Mouse (Mus musculus): ENCODE measurements around the gene Gm44805.

Gene Gm44805

GRCm38 (mm10) chr7:19628536-19629360, 52.5 kb downstream of the Gm44805 start:
- peak; percentile 89 to 92 for DNase-seq (ENCODE audit: low spot score in 2 of 2)

DNA sequence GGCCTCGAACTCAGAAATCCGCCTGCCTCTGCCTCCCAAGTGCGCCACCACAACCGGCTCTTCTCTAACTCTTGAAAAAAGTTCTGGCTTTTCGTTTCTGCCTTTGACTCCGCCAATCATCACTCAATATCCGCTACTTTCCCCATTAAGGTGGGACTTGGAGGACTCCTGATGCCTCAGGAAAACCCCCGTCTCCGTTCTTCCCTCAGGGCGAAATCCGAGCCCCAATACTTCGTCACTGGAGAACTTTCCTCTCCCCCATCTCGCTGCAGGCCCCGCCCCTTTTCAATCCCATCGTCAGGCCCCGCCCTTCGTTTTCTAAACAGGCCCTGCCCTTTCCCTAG, 53.1 kb downstream of the Gm44805 start:
- DNase-seq (ENCODE audit: low spot score in 2 of 2), result no peak

DNA sequence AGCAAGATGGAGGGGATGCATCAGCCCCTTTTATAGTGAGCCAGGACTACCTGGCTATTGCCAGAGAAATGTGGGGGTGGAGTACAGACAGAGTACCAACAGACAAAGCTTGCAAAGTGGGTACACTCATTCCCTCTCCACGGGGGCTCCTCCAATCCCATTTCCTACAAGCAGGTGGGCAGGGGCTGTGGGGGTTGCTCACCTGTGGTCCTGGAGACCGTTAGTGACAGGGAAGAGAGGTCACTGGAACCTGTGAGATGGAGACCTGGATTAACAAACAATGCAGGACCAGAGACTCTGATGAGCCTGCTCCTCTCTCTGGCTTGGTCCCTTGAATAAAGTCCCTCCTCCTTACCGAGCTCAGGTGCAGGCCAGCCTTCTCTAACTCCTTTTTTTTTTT, 53.5 kb downstream of the Gm44805 start:
- no peak for DNase-seq (ENCODE audit: low spot score in 2 of 2)

DNA sequence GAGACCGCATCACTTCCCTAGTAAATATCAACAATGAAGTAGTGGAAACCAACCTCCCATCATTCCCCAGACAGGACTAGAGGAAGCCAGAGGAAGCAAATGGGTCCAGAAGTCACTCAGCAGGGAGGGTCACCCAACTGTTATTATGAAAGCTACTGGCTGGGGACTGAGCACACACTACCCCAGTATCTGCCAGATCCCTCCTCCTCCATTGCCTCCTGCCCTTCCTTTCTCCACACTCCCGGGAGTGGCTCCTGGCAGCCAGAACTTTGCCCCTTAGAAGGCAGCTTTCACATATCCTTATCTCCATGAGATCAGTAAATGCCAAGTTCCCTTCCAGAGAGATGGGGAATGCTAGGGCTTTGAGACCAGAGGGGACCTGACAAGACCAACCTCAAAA, 57.8 kb downstream of the Gm44805 start:
- no peak for DNase-seq (ENCODE audit: low spot score in 2 of 2)

DNA sequence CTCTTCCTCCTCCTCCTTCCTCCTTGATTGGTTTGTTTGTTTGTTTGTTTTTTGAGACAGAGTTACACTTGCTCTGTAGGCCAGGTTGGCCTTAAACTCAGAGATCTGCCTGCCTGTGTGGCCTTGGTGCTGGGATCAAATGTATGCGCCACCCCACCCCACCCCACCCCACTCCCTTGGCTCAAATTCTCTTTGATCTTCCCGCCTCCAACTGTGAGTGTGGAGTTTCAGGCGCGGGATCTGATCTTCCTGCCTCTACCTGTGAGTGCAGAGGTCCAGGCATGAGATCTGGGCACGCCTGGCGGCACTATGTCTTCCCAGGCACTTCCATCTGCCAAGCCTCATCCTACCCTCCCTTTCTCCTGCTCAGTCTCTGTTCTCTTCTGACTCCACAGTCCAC, 59.0 kb downstream of the Gm44805 start:
- DNase-seq (ENCODE audit: low spot score in 2 of 2), result no peak
